15 mouse cellular contexts compared by ENCODE assay signal in the genomic region with DNA sequence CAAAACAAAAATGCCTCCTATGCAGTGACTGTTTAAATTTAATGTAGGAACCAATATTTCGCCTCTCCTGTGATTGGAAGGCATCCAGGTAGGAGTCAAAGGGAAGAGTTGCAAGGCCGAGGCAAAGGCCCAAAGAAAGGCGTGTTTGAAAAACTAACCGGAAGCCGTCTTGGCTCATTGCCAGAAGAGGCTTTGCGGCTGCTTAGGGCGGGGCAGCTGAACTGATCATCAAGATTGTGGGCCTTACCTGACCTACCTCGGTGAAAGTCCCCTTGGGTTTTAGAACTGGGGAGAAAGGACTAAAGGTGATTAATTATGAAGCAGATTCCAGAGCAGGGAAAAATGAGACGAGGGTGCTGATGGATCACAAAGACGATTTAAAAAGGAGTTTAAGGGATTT.
DNase-seq lines count a peak whose midpoint lies in the region; ATAC-seq lines count a peak whose summit lies in the region.
"Had no signal": no experiment of that assay in that cellular context is flagged by ENCODE, and none has a peak within 500 bp of the region (broad histone marks: within the 10 kb centered on the region; RNA-seq: fewer than 3 reads in every experiment).

No protein-coding gene starts in this region.

- peak; percentile 18 for DNase-seq in embryonic facial prominence, embryonic 11.5 days (ENCODE audit: low spot score)
- DNase-seq in embryonic facial prominence, embryonic 10.5 days (ENCODE audit: low spot score), result no peak
- peak; percentile 34 for DNase-seq in midbrain, embryonic 14.5 days
- peak; percentile 79 for DNase-seq in ZHBTc4 (ENCODE audit: low read depth, low spot score)
- DNase-seq in thymus, postnatal 36 days, result no peak
- DNase-seq: cerebellum, adult 11-12 months; embryo, embryonic 11 days; heart, adult 2 months; heart, postnatal 36 days; layer of hippocampus, adult 9-11 months had no signal

- no peak overlapping the region for H3K4me2 ChIP-seq in embryonic facial prominence, embryonic 11.5 days (ENCODE audit: low read depth, low read length)
- no peak overlapping the region for H3K4me2 ChIP-seq in midbrain, embryonic 14.5 days (ENCODE audit: low read length)
- no peak overlapping the region for H3K4me2 ChIP-seq in midbrain, embryonic 13.5 days (replicated peaks)
- H3K4me2 ChIP-seq in hindbrain, embryonic 12.5 days (replicated peaks), result no peak overlapping the region
- H3K4me2 ChIP-seq: forebrain, embryonic 12.5 days had no signal

- WGBS in embryonic facial prominence, embryonic 11.5 days, result 90% methylated on average over 10 of the region's 10 CpGs
- WGBS in embryonic facial prominence, embryonic 10.5 days, result 89% methylated on average over 10 of the region's 10 CpGs
- 73% methylated on average over 10 of the region's 10 CpGs for WGBS in midbrain, embryonic 14.5 days
- 79% methylated on average over 10 of the region's 10 CpGs for WGBS in midbrain, embryonic 13.5 days
- 79% methylated on average over 10 of the region's 10 CpGs for WGBS in hindbrain, embryonic 12.5 days

- H3K36me3 ChIP-seq in embryonic facial prominence, embryonic 11.5 days (replicated peaks; ENCODE audit: control insufficient read depth, insufficient read depth, low read depth, low read length), result no peaks in the 10 kb centered on the region; the same call in 1 of the 2 replicates
- peaks cover 33% of the 10 kb centered on the region for H3K36me3 ChIP-seq in embryonic facial prominence, embryonic 10.5 days (replicated peaks)
- H3K36me3 ChIP-seq in midbrain, embryonic 14.5 days (ENCODE audit: control insufficient read depth, insufficient read depth, low read length), result peaks cover 6% of the 10 kb centered on the region; the same call in 1 of the 2 replicates
- H3K36me3 ChIP-seq in midbrain, embryonic 13.5 days, result peaks cover 14% of the 10 kb centered on the region; the same call in 1 of the 2 replicates
- H3K36me3 ChIP-seq in hindbrain, embryonic 12.5 days, result peaks cover 23% of the 10 kb centered on the region

- no peak overlapping the region for H3K9ac ChIP-seq in embryonic facial prominence, embryonic 11.5 days (replicated peaks; ENCODE audit: low read length)
- H3K9ac ChIP-seq in midbrain, embryonic 14.5 days (replicated peaks; ENCODE audit: low read length), result no peak overlapping the region
- no peak overlapping the region for H3K9ac ChIP-seq in midbrain, embryonic 13.5 days (replicated peaks)
- H3K9ac ChIP-seq in hindbrain, embryonic 12.5 days, result no peak overlapping the region
- H3K9ac ChIP-seq: forebrain, embryonic 12.5 days had no signal

- ATAC-seq in embryonic facial prominence, embryonic 11.5 days (replicated peaks; ENCODE audit: insufficient number of reproducible peaks, low FRiP score, low TSS enrichment, low read depth), result no peak
- ATAC-seq in midbrain, embryonic 14.5 days (ENCODE audit: low FRiP score, low TSS enrichment), result no peak
- ATAC-seq in midbrain, embryonic 13.5 days, result no peak
- peak; percentile 50; the same call in 1 of the 2 replicates for ATAC-seq in megakaryocyte-erythroid progenitor cell, adult 5-6 weeks (replicated peaks; ENCODE audit: low FRiP score, low TSS enrichment, poor library complexity, severe bottlenecking)
- ATAC-seq in hindbrain, embryonic 12.5 days (ENCODE audit: low FRiP score), result no peak
- ATAC-seq: activated CD4-positive, CD25-positive, alpha-beta regulatory T cell, adult 4 months had no signal

- no peak overlapping the region for H3K27ac ChIP-seq in embryonic facial prominence, embryonic 11.5 days (replicated peaks; ENCODE audit: low read depth, low read length)
- no peak overlapping the region for H3K27ac ChIP-seq in embryonic facial prominence, embryonic 10.5 days (replicated peaks)
- H3K27ac ChIP-seq in midbrain, embryonic 14.5 days (replicated peaks; ENCODE audit: low read depth, low read length), result no peak overlapping the region
- H3K27ac ChIP-seq in midbrain, embryonic 13.5 days, result no peak overlapping the region
- H3K27ac ChIP-seq in hindbrain, embryonic 12.5 days, result no peak overlapping the region
- H3K27ac ChIP-seq: forebrain, embryonic 12.5 days; heart, adult 2 months had no signal

- H3K9me3 ChIP-seq in embryonic facial prominence, embryonic 11.5 days (replicated peaks; ENCODE audit: control insufficient read depth, low read length), result no peaks in the 10 kb centered on the region
- no peaks in the 10 kb centered on the region for H3K9me3 ChIP-seq in embryonic facial prominence, embryonic 10.5 days
- no peaks in the 10 kb centered on the region for H3K9me3 ChIP-seq in midbrain, embryonic 14.5 days (ENCODE audit: control insufficient read depth, low read length)
- H3K9me3 ChIP-seq in midbrain, embryonic 13.5 days, result no peaks in the 10 kb centered on the region
- H3K9me3 ChIP-seq in hindbrain, embryonic 12.5 days (replicated peaks), result no peaks in the 10 kb centered on the region
- H3K9me3 ChIP-seq: forebrain, embryonic 12.5 days had no signal

- no peak overlapping the region for H3K4me3 ChIP-seq in embryonic facial prominence, embryonic 11.5 days (ENCODE audit: low read depth, low read length)
- H3K4me3 ChIP-seq in embryonic facial prominence, embryonic 10.5 days, result no peak overlapping the region
- H3K4me3 ChIP-seq in midbrain, embryonic 14.5 days (replicated peaks; ENCODE audit: low read depth, low read length), result no peak overlapping the region
- H3K4me3 ChIP-seq in midbrain, embryonic 13.5 days (replicated peaks), result no peak overlapping the region
- H3K4me3 ChIP-seq in hindbrain, embryonic 12.5 days, result no peak overlapping the region
- H3K4me3 ChIP-seq: forebrain, embryonic 12.5 days; heart, adult 2 months had no signal

- no peaks in the 10 kb centered on the region for H3K27me3 ChIP-seq in embryonic facial prominence, embryonic 11.5 days (ENCODE audit: control insufficient read depth, insufficient read depth, low read length)
- no peaks in the 10 kb centered on the region for H3K27me3 ChIP-seq in embryonic facial prominence, embryonic 10.5 days (replicated peaks; ENCODE audit: low read depth, poor library complexity, severe bottlenecking)
- H3K27me3 ChIP-seq in midbrain, embryonic 14.5 days (ENCODE audit: control insufficient read depth, insufficient read depth, low read length), result no peaks in the 10 kb centered on the region
- no peaks in the 10 kb centered on the region for H3K27me3 ChIP-seq in midbrain, embryonic 13.5 days
- no peaks in the 10 kb centered on the region for H3K27me3 ChIP-seq in hindbrain, embryonic 12.5 days
- H3K27me3 ChIP-seq: forebrain, embryonic 12.5 days had no signal

- no peaks in the 10 kb centered on the region for H3K4me1 ChIP-seq in embryonic facial prominence, embryonic 11.5 days (ENCODE audit: control insufficient read depth, insufficient read depth, low read length)
- no peaks in the 10 kb centered on the region for H3K4me1 ChIP-seq in embryonic facial prominence, embryonic 10.5 days
- H3K4me1 ChIP-seq in midbrain, embryonic 14.5 days (ENCODE audit: control insufficient read depth, insufficient read depth, low read length), result no peaks in the 10 kb centered on the region
- no peaks in the 10 kb centered on the region for H3K4me1 ChIP-seq in midbrain, embryonic 13.5 days (replicated peaks)
- H3K4me1 ChIP-seq in hindbrain, embryonic 12.5 days, result no peaks in the 10 kb centered on the region
- H3K4me1 ChIP-seq: forebrain, embryonic 12.5 days had no signal

Comparison
In these comparisons a context has a peak if more than half of its experiments do, and no peak if none do; other contexts are left out.
1. DNase-seq: peak in embryonic facial prominence, embryonic 11.5 days (single experiment), midbrain, embryonic 14.5 days (single experiment) and ZHBTc4 (single experiment); none in embryonic facial prominence, embryonic 10.5 days (single experiment) and thymus, postnatal 36 days (0 of 2).